Mouse (Mus musculus) olfactory bulb, adult 2 months (tissue): Measurements from ENCODE around the gene Ssr3.

Experiments used
- CTCF ChIP-seq: fragments of 200-500 bp; IDR thresholded peaks from 2 replicates; pipeline ENCODE4 v1.5.1; 2012; ENCODE audit warnings: low read depth, mild to moderate bottlenecking, low read length, moderate library complexity; ENCODE audit not compliant: insufficient read depth
- POLR2A ChIP-seq: fragments of 200-500 bp; IDR thresholded peaks from 2 replicates; pipeline ENCODE4 v1.6.1; 2012; ENCODE audit warnings: mild to moderate bottlenecking, low read depth, low read length, moderate library complexity; ENCODE audit not compliant: insufficient read depth

- TF ChIP-seq POLR2A (no peak), CTCF (no peak)
Observed at GRCm38 (mm10) chr3:65346176-65346575, 46.2 kb downstream of the Ssr3 start.
